Mouse (Mus musculus) NIH3T3 (cell line): Measurements from ENCODE around the gene Skap1.
A peak's percentile ranks its signal among the peaks of the same experiment; 100 is the strongest.

ENCODE experiments used
- DNase-seq: peaks from one replicate; pipeline ENCODE4 v3.0.0-alpha.2; 2012; ENCODE audit warnings: low read depth

Skap1 gene

GRCm38 (mm10) chr11:96780306-96780705 lies 315.9 kb downstream of the Skap1 start:
- no peak for DNase-seq

GRCm38 (mm10) chr11:96781425-96781824 lies 317.0 kb downstream of the Skap1 start:
- DNase-seq, result no peak

- peak; percentile 86 for DNase-seq
Measured at GRCm38 (mm10) chr11:96784847-96785246, 320.5 kb downstream of the Skap1 start.

GRCm38 (mm10) chr11:96786731-96787450 lies 322.5 kb downstream of the Skap1 start:
- DNase-seq, result peak; percentile 74

GRCm38 (mm10) chr11:96788871-96789795 lies 324.7 kb downstream of the Skap1 start, which contains the start of gene Cbx1:
Gene Cbx1, plus strand, starts transcription at chr11:96789127.
- peak; percentile 95 for DNase-seq

- no peak for DNase-seq
Measured at GRCm38 (mm10) chr11:96789990-96790389, 325.6 kb downstream of the Skap1 start.

DNA sequence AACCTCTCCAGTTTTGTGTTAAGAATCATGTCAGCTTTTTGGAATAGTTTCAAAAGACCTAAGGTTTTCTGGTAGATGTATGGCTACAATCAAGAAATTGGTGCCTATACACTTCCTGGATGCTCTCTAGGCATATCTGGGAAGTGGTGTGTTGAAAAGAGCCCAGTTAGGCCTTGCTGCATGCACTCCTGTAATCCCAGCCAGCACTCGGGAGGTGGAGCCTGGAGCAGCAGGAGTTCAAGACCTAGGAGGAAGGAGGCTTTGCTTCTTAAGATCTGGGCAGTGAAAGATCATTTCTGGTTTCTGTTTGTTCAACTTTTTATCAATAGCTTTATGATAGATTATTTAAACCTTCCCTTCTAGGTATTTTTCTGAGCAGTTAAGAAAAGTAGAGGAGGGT lies 326.3 kb downstream of the Skap1 start:
- DNase-seq, result peak; percentile 46

- no peak for DNase-seq
Measured at GRCm38 (mm10) chr11:96795491-96795890, 331.1 kb downstream of the Skap1 start.

- no peak for DNase-seq
Measured at GRCm38 (mm10) chr11:96796081-96796480, 331.7 kb downstream of the Skap1 start.

DNA sequence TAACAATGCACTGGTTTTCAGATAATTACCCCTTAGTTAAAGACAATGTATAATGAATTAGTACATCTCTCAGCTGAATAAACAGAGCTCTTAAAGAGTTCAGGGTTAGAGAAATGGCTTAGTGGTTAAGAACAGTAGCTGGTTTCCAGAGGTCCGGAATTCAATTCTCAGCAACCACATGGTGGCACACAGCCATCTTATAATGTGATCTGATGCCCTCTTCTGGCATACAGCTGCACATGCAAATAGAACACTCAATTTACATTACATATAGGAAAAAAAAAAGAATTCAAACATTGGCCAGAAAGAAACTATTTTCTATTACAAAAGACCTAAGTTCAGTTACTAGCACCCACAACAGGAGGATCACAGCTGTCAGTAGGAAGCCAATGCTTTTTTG lies 332.2 kb downstream of the Skap1 start:
- peak; percentile 64 for DNase-seq

GRCm38 (mm10) chr11:96799511-96799910 lies 335.1 kb downstream of the Skap1 start:
- DNase-seq, result no peak

DNA sequence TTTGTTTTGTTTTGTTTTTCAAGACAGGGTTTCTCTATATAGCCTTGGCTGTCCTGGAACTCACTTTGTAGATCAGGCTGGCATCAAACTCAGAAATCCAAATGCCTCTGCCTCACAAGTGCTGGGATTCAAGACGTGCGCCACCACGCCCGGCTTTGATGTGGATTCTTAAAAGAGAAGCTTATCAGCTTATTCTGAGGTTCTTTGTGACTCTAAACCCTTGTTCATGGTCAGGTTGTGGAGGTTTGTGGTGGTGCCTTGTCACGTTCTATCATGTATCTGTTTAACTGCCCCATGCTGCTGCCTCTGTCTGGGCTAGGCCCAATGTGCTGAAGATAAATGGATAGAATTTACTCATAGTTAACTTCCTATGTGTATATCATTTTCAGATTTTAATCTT lies 341.2 kb downstream of the Skap1 start:
- DNase-seq, result no peak

GRCm38 (mm10) chr11:96808066-96808465 lies 343.7 kb downstream of the Skap1 start:
- DNase-seq, result peak; percentile 57
